Mouse (Mus musculus): ENCODE data around the gene Med27. TPM values are rescaled to one million over a fixed set of nuclear protein-coding genes. Genes with fewer than 3 reads are reported as not detected.

The Med27 gene
- polyA plus RNA-seq, 1 experiment from 2014 or later: 55.2 TPM

Small RNA genes lying within 50 kb of the gene (microRNA-seq; reads per million reads assigned to microRNA genes)
- not detected for gene Mir133c

Other genes starting within 250 kb of the Med27 start
- 12.0 and 16.4 TPM in 2 replicates for gene Setx, start 222.6 kb upstream of the Med27 start, polyA plus RNA-seq (2016; fragmentation: Nextera tagmentation; extraction: Ambion mirVana)
- 0.16 and 0.50 TPM in 2 replicates for gene Ntng2, start 93.8 kb upstream of the Med27 start, polyA plus RNA-seq (2016; fragmentation: Nextera tagmentation; extraction: Ambion mirVana)